Mouse (Mus musculus): ENCODE results near the gene Lrmda.

Lrmda gene

GRCm38 (mm10) chr14:22915463-22915862 lies 896.0 kb downstream of the Lrmda start:
- no peak for DNase-seq

DNA sequence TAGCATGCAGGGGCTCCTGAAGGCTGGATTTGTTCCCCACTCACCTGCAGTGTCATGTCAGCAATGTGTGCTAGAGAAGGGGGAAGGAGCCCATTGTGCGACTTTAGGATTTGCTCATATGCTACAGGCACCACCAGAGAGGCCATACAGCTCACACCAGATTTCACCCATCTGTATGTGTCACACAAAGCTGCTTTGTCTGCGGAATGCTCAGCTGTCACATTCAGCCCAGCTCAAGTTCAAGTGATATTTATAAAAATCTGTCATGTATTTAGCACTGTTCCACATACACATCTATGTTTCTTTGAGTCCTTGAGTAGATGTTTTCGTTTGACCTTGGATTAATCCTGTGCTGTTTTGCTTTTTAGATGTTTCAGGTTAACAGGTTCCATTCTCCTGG lies 899.0 kb downstream of the Lrmda start:
- no peak for DNase-seq

- no peak for DNase-seq
Measured at GRCm38 (mm10) chr14:22918931-22919330, 899.4 kb downstream of the Lrmda start.

GRCm38 (mm10) chr14:22921152-22921551 lies 901.6 kb downstream of the Lrmda start:
- DNase-seq: no peak

GRCm38 (mm10) chr14:22921796-22922195 lies 902.3 kb downstream of the Lrmda start:
- DNase-seq: no peak

- DNase-seq: no peak
Measured at GRCm38 (mm10) chr14:22922571-22922970, 903.1 kb downstream of the Lrmda start.

DNA sequence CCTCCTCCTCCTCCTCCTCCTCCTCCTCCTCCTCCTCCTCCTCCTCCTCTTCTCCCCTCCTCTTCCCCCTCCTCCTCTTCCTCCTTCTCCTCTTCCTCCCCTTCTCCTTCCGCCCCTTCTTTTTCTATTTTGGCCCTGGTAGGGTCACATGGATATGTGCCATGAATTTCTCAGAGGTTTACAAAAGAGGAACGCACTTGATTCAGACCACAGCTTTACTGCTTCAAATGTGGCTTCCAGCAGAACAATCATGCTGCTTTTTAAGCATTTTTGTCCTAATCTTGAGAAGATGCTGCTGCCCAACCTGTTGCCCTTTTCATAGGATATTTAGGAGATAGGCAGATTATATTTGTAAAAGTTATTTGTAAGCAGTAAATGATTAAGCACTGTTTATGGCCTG lies 903.7 kb downstream of the Lrmda start:
- DNase-seq: no peak

DNA sequence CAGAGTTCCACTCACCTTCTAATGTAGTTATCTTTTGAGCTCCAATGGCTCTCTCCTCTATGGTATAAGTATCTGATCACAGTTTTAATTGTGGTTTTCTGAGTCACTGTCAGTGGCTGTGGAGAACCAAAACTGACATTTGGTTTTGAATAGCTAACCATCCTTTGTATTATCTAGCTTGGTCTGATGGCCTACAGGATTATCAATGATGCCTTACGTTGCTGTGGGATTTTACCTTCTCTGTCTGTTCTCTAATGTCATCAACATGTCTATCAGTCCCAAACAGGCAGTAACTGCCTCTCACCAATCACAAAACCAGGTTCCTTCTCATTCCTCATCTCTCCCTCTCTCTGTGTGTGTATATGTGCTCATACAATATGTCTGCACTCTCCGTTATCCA lies 908.8 kb downstream of the Lrmda start:
- no peak for DNase-seq

- DNase-seq: no peak
Measured at GRCm38 (mm10) chr14:22928683-22929082, 909.2 kb downstream of the Lrmda start.

- DNase-seq: no peak
Measured at GRCm38 (mm10) chr14:22929585-22929984, 910.1 kb downstream of the Lrmda start.

GRCm38 (mm10) chr14:22930488-22931046 lies 911.1 kb downstream of the Lrmda start:
- DNase-seq: no peak

GRCm38 (mm10) chr14:22931114-22931822 lies 911.8 kb downstream of the Lrmda start:
- no peak for DNase-seq

DNA sequence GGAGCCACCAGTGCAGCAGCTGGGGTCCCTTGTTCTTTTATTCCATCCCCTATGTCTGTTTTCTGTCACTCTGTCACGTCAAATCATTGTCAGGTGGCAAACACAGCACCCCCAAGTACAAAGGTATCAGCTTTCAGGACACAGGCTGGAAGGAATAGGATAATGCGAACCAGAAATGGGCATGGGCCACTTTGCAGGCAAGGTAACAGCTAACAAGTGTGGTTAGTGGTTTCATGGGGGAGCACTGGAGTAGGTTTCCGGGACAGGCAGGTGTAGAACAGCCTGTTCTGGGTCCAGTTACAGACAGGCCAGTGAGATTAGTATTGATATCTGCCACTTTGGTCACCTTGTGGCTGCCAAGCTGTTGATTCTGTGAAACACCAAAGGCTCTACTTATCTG lies 917.2 kb downstream of the Lrmda start:
- DNase-seq: no peak

- no peak for DNase-seq
Measured at GRCm38 (mm10) chr14:22940576-22940975, 921.1 kb downstream of the Lrmda start.

- DNase-seq: no peak
Measured at GRCm38 (mm10) chr14:22942569-22942968, 923.1 kb downstream of the Lrmda start.

DNA sequence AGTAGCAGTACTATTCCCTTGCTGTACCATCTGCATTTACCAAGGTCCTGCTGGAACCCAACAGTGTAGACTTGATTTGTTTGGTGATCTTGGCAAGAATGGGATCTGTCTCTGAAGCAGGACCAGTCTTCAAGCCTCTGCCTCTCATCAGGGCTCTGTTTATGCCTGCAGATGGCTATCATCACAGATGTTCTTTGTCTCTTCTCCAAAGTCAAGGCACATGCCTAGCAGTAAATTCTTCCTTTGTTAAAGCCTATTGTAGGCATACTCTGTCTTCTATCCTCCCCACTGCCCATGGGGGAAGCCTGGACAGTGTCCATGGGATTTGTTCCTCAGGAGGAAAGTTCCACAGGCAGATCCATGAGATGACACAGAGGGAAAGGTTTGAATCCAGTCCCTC lies 930.0 kb downstream of the Lrmda start:
- no peak for DNase-seq

DNA sequence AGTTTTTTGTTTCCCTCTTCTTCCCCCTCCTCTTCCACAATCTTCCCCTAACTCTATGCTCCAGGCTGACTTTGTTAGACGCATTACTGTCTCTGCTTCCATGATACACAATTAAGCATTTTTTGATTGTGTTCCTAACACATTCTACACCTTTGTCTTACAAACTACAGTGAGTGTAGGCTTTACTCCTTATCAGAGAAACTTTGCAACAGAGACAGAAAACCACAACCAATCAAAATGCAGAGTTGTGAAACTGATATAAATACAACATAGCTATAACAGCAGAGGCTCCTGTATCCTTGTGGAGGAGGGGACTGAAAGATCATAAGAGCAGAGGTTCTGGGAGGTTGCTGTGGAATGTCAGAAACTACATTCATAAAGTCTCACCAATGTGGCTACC lies 933.5 kb downstream of the Lrmda start:
- DNase-seq: no peak

GRCm38 (mm10) chr14:22960166-22960565 lies 940.7 kb downstream of the Lrmda start:
- no peak for DNase-seq

DNA sequence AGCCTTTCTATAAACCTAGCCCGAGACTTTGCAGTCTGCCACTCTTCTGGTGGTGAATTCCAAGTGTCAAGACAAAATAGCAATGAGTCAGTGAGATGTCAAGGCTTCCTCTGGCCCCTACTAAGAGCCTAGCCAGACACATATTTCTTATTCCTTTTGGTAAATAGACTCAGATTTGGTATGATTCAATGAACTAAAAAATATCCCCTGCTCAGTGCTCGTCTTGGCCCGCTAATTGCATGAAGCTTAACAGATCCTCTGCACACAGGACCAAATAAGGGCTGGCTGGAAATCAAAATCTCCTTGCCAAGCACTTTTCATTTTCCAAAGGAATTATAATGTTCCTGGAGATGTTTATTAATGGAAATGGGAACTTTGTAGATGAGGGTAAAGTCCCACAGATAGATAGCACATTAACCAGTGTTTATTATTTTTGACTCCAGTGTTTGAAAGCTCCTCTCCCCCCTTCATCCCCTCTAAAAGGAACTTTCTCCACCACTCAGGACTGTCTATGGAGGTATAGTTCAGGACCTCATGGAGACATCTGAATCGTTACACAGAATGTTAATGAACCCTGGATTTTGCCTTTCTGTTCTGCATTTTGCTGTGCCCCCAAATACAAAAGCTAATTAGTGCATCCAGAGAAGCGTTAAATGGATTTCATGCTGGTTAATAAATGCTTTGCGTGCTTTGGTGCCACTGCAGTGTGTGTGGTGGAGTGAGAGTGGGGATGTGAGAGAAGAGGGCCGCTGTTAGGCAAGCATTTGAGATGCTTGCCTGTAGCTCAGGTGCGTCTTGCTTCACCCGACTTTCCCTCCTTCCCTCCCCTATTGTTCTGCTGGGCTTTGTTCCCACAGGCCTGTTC lies 945.5 kb downstream of the Lrmda start:
- DNase-seq: no peak

GRCm38 (mm10) chr14:22968705-22969104 lies 949.2 kb downstream of the Lrmda start:
- DNase-seq: no peak

DNA sequence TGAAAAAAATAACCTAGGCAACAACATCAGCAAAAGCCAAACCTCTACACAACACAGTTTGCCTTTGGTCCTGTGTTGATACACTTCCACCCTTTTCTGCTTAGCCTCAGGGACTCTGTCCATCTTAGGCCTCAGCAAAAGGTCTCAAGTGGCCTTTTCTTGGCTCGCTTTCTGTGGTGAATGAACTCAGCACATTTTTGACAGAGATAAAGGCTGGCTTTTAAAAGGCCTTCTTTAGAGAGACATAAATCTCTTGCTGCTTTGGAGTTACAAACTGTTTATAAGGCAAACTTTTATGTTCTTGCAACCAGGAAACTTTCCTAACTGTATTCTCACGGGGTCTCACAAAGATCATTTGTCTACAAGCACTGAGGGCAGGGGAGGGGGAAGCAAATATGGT lies 967.2 kb downstream of the Lrmda start:
- no peak for DNase-seq

DNA sequence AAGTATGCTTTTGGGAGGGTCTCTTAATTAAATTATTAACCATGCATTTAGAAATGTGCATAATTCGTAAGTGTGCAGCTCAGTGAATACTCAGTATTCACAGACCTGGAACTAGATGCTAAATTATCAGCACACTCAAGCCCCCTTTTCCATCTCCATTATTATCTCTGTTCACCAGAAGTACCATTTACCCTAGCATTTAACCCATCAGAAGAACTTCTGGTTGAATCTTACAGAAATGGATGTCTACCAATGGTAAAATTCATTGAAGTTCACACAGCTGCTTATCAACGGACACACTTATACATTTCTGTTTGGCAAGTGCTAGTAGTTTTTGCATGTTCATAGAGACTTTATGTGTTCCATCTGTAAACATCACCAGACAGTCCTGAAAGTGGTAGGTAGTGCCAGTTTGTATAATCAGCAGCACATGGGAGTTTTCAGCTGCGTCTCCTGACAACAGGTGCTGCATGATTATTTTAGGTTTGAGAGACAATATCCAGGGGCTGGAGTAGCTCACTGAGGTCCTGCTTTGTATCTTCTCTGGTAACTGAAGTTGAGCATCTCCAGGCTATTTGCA lies 968.7 kb downstream of the Lrmda start:
- DNase-seq: no peak

GRCm38 (mm10) chr14:22995184-22995935 lies 975.8 kb downstream of the Lrmda start:
- no peak for DNase-seq
